Mouse (Mus musculus): ENCODE data around the gene Htr7.

- TF ChIP-seq POLR2A (IDR thresholded peaks at IDR 0.05; ENCODE audit: extremely low read depth, insufficient read depth, low read length) (no peak), CTCF (IDR thresholded peaks at IDR 0.05; ENCODE audit: extremely low read depth, insufficient read depth, low read length) (no peak)
Observed at GRCm38 (mm10) chr19:36098265-36098664, 41.0 kb upstream of the Htr7 start.
